Mouse (Mus musculus) kidney, postnatal 0 days (tissue): ENCODE results near the gene Cds1. TPM values are rescaled to one million over a fixed set of nuclear protein-coding genes. Genes with fewer than 3 reads are reported as not detected.

Source experiments
- ATAC-seq: fragments of 200-750 bp; cut with Nextera tagmentation; replicated peaks from 2 replicates; pipeline ENCODE4 v1.8.0; 2017; ENCODE audit warnings: low read depth, moderate number of reproducible peaks, moderate TSS enrichment, moderate library complexity; ENCODE audit not compliant: low FRiP score
- DNase-seq: peaks from one replicate; pipeline ENCODE4 v3.0.0-alpha.2; 2016; ENCODE audit warnings: low spot score
- H3K27ac ChIP-seq: fragments of 300-500 bp; sonication (generic); 2 replicates; pipeline ENCODE4 v1.5.1; 2014; ENCODE audit warnings: mild to moderate bottlenecking
- H3K27me3 ChIP-seq: fragments of 300-500 bp; sonication (generic); 2 replicates; pipeline ENCODE4 v1.6.1; 2014; ENCODE audit warnings: low read length, mixed read lengths; ENCODE audit not compliant: insufficient read depth
- H3K36me3 ChIP-seq: fragments of 300-500 bp; sonication (generic); 2 replicates; pipeline ENCODE4 v1.6.1; 2014; ENCODE audit warnings: low read length, mixed read lengths; ENCODE audit not compliant: insufficient read depth
- H3K4me1 ChIP-seq: fragments of 300-500 bp; sonication (generic); replicated peaks from 2 replicates; pipeline ENCODE4 v1.6.1; 2014; ENCODE audit warnings: antibody characterized with exemption, low read length, mixed read lengths; ENCODE audit not compliant: insufficient read depth
- H3K4me2 ChIP-seq: fragments of 300-500 bp; sonication (generic); 2 replicates; pipeline ENCODE4 v1.6.1; 2014; ENCODE audit warnings: mild to moderate bottlenecking, low read length, moderate library complexity, mixed read lengths
- H3K4me3 ChIP-seq: fragments of 300-500 bp; sonication (generic); replicated peaks from 2 replicates; pipeline ENCODE4 v1.5.1; 2014; ENCODE audit warnings: low read depth, low read length
- H3K9ac ChIP-seq: fragments of 300-500 bp; sonication (generic); 2 replicates; pipeline ENCODE4 v1.6.1; 2014; ENCODE audit warnings: low read depth, low read length
- H3K9me3 ChIP-seq: fragments of 300-500 bp; sonication (generic); replicated peaks from 2 replicates; pipeline ENCODE4 v1.6.1; 2016; ENCODE audit warnings: low read length, inconsistent platforms, mixed read lengths
- CTCF ChIP-seq: IDR thresholded peaks from 2 replicates; pipeline ENCODE4 v1.5.1; 2016; ENCODE audit warnings: antibody characterized with exemption, low read depth, mild to moderate bottlenecking, moderate library complexity
- WGBS: fragments of 180-500 bp; shearing (Covaris S2); extraction: QIAGEN DNeasy Blood & Tissue Kit; methylation state at CpG from one replicate; pipeline ENCODE4 v1.1.7; 2014; 5-methylcytosine and 5-hydroxymethylcytosine counted together
- polyA plus RNA-seq: library from polyadenylated mRNA; unstranded; fragments of >200 nt; fragmentation: Nextera tagmentation; extraction: Ambion mirVana; gene quantifications from 2 replicates; pipeline ENCODE4 v1.2.1, GENCODE M21; 2015

The Cds1 gene
- 21.7 and 25.7 TPM in 2 replicates for polyA plus RNA-seq

GRCm38 (mm10) chr5:101764554-101765347, at the start of gene Cds1:
Cds1 (plus strand) TSS chr5:101765130.
- Histone ChIP-seq H3K9ac (peak within 1 kb of the TSS; percentile 71), H3K4me1 (no peaks in the 10 kb centered on the region), H3K9me3 (no peaks in the 10 kb centered on the region), H3K27me3 (no peaks in the 10 kb centered on the region), H3K4me2 (peak within 1 kb of the TSS; percentile 100), H3K36me3 (no peaks in the 10 kb centered on the region), H3K27ac (peak within 1 kb of the TSS; percentile 82), H3K4me3 (peak within 1 kb of the TSS; percentile 75)
- peak; percentile 65 for DNase-seq
- WGBS = under 1% methylated on average over 81 of the region's 91 CpGs
- ATAC-seq = peak; percentile 87
- no peak for TF ChIP-seq CTCF

- Histone ChIP-seq H3K9me3 (no peaks in the 10 kb centered on the region), H3K4me2 (no peak overlapping the region), H3K4me3 (no peak overlapping the region), H3K4me1 (peaks cover 6% of the 10 kb centered on the region; the same call in 1 of the 2 replicates), H3K36me3 (no peaks in the 10 kb centered on the region), H3K27me3 (no peaks in the 10 kb centered on the region), H3K9ac (no peak overlapping the region), H3K27ac (no peak overlapping the region)
- no peak for DNase-seq
- WGBS = 74% methylated on average over 9 of the region's 9 CpGs
- no peak for ATAC-seq
- TF ChIP-seq CTCF = no peak
These were observed 40.7 kb upstream of the Cds1 start for GRCm38 (mm10) chr5:101724216-101724615.

GRCm38 (mm10) chr5:101724756-101725155, 40.2 kb upstream of the Cds1 start:
- Histone ChIP-seq H3K36me3 (no peaks in the 10 kb centered on the region), H3K4me2 (no peak overlapping the region), H3K9me3 (no peaks in the 10 kb centered on the region), H3K9ac (no peak overlapping the region), H3K27me3 (no peaks in the 10 kb centered on the region), H3K4me3 (no peak overlapping the region), H3K4me1 (peaks cover 6% of the 10 kb centered on the region; the same call in 1 of the 2 replicates), H3K27ac (no peak overlapping the region)
- no peak for TF ChIP-seq CTCF
- 81% methylated on average over 16 of the region's 16 CpGs for WGBS
- no peak for DNase-seq
- no peak for ATAC-seq

GRCm38 (mm10) chr5:101725703-101726102, 39.2 kb upstream of the Cds1 start:
- Histone ChIP-seq H3K27me3 (no peaks in the 10 kb centered on the region), H3K4me3 (no peak overlapping the region), H3K27ac (no peak overlapping the region), H3K9me3 (no peaks in the 10 kb centered on the region), H3K4me1 (peaks cover 5% of the 10 kb centered on the region; the same call in 1 of the 2 replicates), H3K4me2 (no peak overlapping the region), H3K9ac (no peak overlapping the region), H3K36me3 (no peaks in the 10 kb centered on the region)
- 58% methylated on average over 8 of the region's 8 CpGs for WGBS
- ATAC-seq (no peak), DNase-seq (no peak)
- no peak for TF ChIP-seq CTCF

- no peak for ATAC-seq
- H3K27ac ChIP-seq = no peak overlapping the region
These were observed 38.6 kb upstream of the Cds1 start for GRCm38 (mm10) chr5:101726371-101726770.

GRCm38 (mm10) chr5:101728304-101728905, 36.5 kb upstream of the Cds1 start:
- Histone ChIP-seq H3K27me3 (no peaks in the 10 kb centered on the region), H3K4me2 (no peak overlapping the region), H3K9me3 (no peaks in the 10 kb centered on the region), H3K4me1 (peaks cover 3% of the 10 kb centered on the region; the same call in 1 of the 2 replicates), H3K27ac (peak overlapping the region; percentile 81), H3K9ac (no peak overlapping the region), H3K36me3 (no peaks in the 10 kb centered on the region), H3K4me3 (no peak overlapping the region)
- ATAC-seq (peak; percentile 46), DNase-seq (peak; percentile 39)
- 47% methylated on average over 8 of the region's 8 CpGs for WGBS
- no peak for TF ChIP-seq CTCF

More at GRCm38 (mm10) chr5:101726371-101726770, 38.6 kb upstream of the Cds1 start:
- TF ChIP-seq CTCF = no peak
- WGBS = 67% methylated on average over 6 of the region's 6 CpGs
- H3K4me1 ChIP-seq = peaks cover 3% of the 10 kb centered on the region; the same call in 1 of the 2 replicates
- DNase-seq = no peak
- H3K4me2 ChIP-seq = no peak overlapping the region
- no peaks in the 10 kb centered on the region for H3K36me3 ChIP-seq
- H3K4me3 ChIP-seq = no peak overlapping the region
- H3K9me3 ChIP-seq = no peaks in the 10 kb centered on the region
- H3K27me3 ChIP-seq = no peaks in the 10 kb centered on the region
- no peak overlapping the region for H3K9ac ChIP-seq
